Mouse (Mus musculus) layer of hippocampus, adult 9-11 months (tissue): ENCODE measurements around the gene Nubpl.

Source experiments
- DNase-seq: peaks from one replicate; pipeline ENCODE4 v3.0.0; 2022

Nubpl gene

GRCm38 (mm10) chr12:52338136-52338753, 240.7 kb downstream of the Nubpl start:
- no peak for DNase-seq

- DNase-seq, result peak; percentile 41
Observed at GRCm38 (mm10) chr12:52346611-52347010, 249.1 kb downstream of the Nubpl start.

DNA sequence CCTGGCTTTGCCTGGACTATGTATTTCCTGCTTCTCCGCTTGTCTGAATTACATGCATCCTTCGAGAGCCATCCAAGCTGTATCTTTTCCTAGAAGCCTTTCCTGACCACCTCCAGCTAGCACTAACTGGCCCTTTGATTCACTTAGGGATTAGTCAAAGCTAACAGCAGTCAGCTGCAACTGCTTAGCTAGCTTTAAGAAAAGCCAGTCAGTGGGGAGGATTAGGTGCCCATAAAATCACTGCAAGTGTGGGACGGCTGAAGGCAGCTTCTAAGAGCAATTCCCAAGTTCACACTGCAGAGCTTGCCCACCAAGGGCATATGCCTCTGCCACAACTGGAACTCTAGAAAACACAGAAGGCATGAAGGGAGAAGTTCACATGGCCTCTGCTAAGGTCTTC, 252.7 kb downstream of the Nubpl start:
- no peak for DNase-seq

GRCm38 (mm10) chr12:52359484-52359883, 261.9 kb downstream of the Nubpl start:
- no peak for DNase-seq

GRCm38 (mm10) chr12:52360136-52360535, 262.6 kb downstream of the Nubpl start:
- DNase-seq, result peak; percentile 49

- peak; percentile 56 for DNase-seq
Observed at GRCm38 (mm10) chr12:52361198-52361597, 263.7 kb downstream of the Nubpl start.
